Mouse (Mus musculus) intestine, postnatal 0 days (tissue): ENCODE data around the gene Ank2. TPM values are rescaled to one million over a fixed set of nuclear protein-coding genes. Genes with fewer than 3 reads are reported as not detected.
"Not testable (repeated sequence)": the region's sequence is repeated elsewhere in the genome, so short reads cannot be mapped to it uniquely, and the experiment has no call there.

Experiments used
- ATAC-seq: fragments of 200-750 bp; cut with Nextera tagmentation; 2 replicates; pipeline ENCODE4 v1.8.0; 2017; ENCODE audit warnings: mild to moderate bottlenecking, moderate TSS enrichment, moderate library complexity
- H3K27ac ChIP-seq: fragments of 300-500 bp; sonication (generic); 2 replicates; pipeline ENCODE4 v1.5.1; 2014; ENCODE audit warnings: mild to moderate bottlenecking, low read depth, low read length, moderate library complexity
- H3K27me3 ChIP-seq: fragments of 300-500 bp; sonication (generic); replicated peaks from 2 replicates; pipeline ENCODE4 v1.6.1; 2014; ENCODE audit warnings: low read length, mixed read lengths; ENCODE audit not compliant: control insufficient read depth, insufficient read depth
- H3K36me3 ChIP-seq: fragments of 300-500 bp; sonication (generic); 2 replicates; pipeline ENCODE4 v1.6.1; 2014; ENCODE audit warnings: mild to moderate bottlenecking, moderate library complexity; ENCODE audit not compliant: control insufficient read depth, insufficient read depth
- H3K4me1 ChIP-seq: fragments of 300-500 bp; sonication (generic); replicated peaks from 2 replicates; pipeline ENCODE4 v1.6.1; 2014; ENCODE audit warnings: antibody characterized with exemption, low read length, mixed read lengths; ENCODE audit not compliant: control insufficient read depth, insufficient read depth
- H3K4me2 ChIP-seq: fragments of 300-500 bp; sonication (generic); replicated peaks from 2 replicates; pipeline ENCODE4 v1.6.1; 2014; ENCODE audit warnings: low read depth, mild to moderate bottlenecking, moderate library complexity
- H3K4me3 ChIP-seq: fragments of 300-500 bp; sonication (generic); 2 replicates; pipeline ENCODE4 v1.5.1; 2014; ENCODE audit warnings: low read depth, low read length
- H3K9ac ChIP-seq: fragments of 300-500 bp; sonication (generic); 2 replicates; pipeline ENCODE4 v1.6.1; 2014; ENCODE audit warnings: mild to moderate bottlenecking, low read depth, low read length
- H3K9me3 ChIP-seq: fragments of 300-500 bp; sonication (generic); 2 replicates; pipeline ENCODE4 v1.6.1; 2016; ENCODE audit warnings: mixed run types; ENCODE audit not compliant: control insufficient read depth
- CTCF ChIP-seq: sonication (generic); IDR thresholded peaks from 2 replicates; pipeline ENCODE4 v1.5.1; 2016; ENCODE audit warnings: low read depth, mild to moderate bottlenecking, control low read depth, antibody characterized with exemption, moderate library complexity
- WGBS: fragments of 180-500 bp; shearing (Covaris S2); extraction: QIAGEN DNeasy Blood & Tissue Kit; methylation state at CpG from one replicate; pipeline ENCODE4 v1.1.7; 2014; 5-methylcytosine and 5-hydroxymethylcytosine counted together
- polyA plus RNA-seq: library from polyadenylated mRNA; unstranded; fragments of >200 nt; fragmentation: Nextera tagmentation; extraction: Ambion mirVana; gene quantifications from 2 replicates; pipeline ENCODE4 v1.2.1, GENCODE M21; 2015

Gene Ank2
- polyA plus RNA-seq, 1 experiment from 2014 or later = 9.0 TPM

DNA sequence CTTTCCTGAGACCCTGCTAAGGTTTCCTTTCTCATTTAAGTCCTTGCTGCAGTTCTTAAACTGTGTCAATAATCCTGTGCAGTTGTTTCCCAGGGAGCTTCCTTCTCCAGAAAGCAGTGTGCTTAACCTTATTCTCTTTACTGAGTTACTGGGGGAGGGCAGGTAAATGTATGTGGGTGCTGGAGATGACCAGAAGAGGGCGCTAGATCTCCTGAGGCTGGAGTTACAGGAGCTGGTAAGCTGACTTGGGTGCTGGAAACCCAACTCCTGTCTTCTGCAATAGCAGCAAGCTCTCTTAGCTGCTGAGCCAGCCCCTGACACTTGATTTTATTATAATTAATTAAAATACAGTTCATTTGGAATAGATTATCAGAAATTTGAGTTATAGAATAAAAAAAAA, 84.7 kb downstream of the Ank2 start:
- ATAC-seq = no peak
- no peak for TF ChIP-seq CTCF
- WGBS = 45% methylated on average over 1 of the region's 1 CpGs
- no peak overlapping the region for H3K4me3 ChIP-seq
- no peaks in the 10 kb centered on the region for H3K36me3 ChIP-seq
- no peak overlapping the region for H3K27ac ChIP-seq
- H3K9me3 ChIP-seq = no peaks in the 10 kb centered on the region
- no peak overlapping the region for H3K9ac ChIP-seq
- no peaks in the 10 kb centered on the region for H3K4me1 ChIP-seq
- H3K4me2 ChIP-seq = no peak overlapping the region
- H3K27me3 ChIP-seq = no peaks in the 10 kb centered on the region

DNA sequence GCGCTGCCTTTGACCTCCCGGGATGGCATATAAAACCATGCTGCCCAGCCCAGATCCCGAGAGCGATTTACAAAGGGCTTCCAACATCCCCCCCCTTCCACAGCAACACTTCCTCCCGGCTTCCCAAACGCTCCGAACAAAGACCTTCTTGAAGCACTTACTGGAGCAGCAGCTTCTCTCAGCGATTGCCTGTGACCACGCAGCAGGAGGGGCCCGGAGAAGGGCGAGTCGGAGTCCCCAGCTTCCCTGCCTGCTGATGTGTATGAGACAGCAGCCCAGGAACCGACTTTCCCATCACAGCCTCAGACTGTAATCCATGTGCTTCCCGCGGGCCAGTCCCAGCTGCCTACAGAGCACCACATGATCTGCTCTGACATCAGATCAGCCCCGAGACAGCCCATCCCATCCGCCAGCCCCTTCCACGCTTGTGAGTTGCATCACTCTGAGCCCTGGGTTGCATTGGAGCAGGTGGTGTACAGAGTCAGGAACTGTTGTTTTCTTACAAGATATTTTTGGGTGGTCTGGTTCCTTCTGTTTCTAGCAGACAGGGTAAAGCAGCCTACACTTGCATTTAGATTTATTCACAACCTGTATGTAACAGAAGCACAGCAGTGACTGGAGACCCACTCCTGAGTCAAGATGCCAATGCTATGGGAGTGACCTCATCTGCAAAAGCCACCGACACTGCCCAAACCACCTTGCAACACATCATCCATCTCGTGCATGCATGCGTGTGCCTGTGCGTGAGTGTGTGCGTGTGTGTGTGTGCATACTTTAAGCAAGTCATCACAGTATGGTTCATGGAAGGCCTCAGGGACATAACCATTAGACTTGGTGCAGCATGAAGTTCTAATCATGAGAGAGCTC, 90.2 kb downstream of the Ank2 start:
- Histone ChIP-seq H3K4me3 (peak overlapping the region; percentile 43), H3K4me1 (0 out of 2 replicates have a peak, but pooled peaks cover 2% of the 10 kb centered on the region), H3K27me3 (no peaks in the 10 kb centered on the region), H3K9ac (peak overlapping the region; percentile 32), H3K36me3 (no peaks in the 10 kb centered on the region), H3K4me2 (peak overlapping the region; percentile 67), H3K9me3 (no peaks in the 10 kb centered on the region), H3K27ac (peak overlapping the region; percentile 21; the same call in 1 of the 2 replicates)
- WGBS = 17% methylated on average over 23 of the region's 23 CpGs
- ATAC-seq = peak; percentile 87
- TF ChIP-seq CTCF = no peak

DNA sequence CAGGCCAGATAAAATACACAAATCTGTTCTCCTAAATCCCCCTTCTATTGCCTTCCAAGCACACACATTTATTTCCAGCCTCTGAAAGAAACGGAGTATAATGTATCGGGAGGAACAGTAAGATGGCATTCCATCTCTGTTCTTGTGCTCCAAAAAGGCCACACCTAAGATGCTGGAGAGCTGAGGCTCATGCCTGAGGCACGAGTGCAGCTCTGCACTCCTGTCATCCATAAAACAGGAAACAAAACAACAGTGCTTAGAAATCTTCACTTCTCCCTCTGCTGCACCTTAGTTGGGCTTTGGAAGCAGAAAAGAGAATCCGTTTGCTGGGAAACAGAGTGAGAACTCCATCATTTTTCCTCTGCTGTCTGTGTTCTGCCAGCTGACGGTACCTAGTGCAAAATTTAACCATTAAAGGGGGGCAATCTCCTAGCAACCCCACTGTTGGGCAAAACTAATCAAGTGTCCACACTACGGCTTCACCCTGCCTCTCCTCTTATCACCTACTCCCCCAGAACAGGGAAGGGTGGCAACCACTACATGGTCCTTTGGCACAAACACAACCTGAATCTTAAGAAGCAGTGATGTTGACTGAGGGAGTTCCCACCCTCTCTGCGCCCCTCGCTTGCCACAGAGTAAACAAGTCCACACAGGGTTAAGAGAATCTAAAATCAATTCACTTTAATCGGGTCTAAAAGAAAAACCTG, 91.1 kb downstream of the Ank2 start:
- Histone ChIP-seq H3K27me3 (no peaks in the 10 kb centered on the region), H3K4me2 (peak overlapping the region; percentile 67), H3K36me3 (no peaks in the 10 kb centered on the region), H3K27ac (no peak overlapping the region), H3K4me1 (0 out of 2 replicates have a peak, but pooled peaks cover 2% of the 10 kb centered on the region), H3K9ac (peak overlapping the region; percentile 32; the same call in 1 of the 2 replicates), H3K4me3 (peak overlapping the region; percentile 43), H3K9me3 (no peaks in the 10 kb centered on the region)
- no peak for TF ChIP-seq CTCF
- 15% methylated on average over 9 of the region's 9 CpGs for WGBS
- ATAC-seq = no peak

DNA sequence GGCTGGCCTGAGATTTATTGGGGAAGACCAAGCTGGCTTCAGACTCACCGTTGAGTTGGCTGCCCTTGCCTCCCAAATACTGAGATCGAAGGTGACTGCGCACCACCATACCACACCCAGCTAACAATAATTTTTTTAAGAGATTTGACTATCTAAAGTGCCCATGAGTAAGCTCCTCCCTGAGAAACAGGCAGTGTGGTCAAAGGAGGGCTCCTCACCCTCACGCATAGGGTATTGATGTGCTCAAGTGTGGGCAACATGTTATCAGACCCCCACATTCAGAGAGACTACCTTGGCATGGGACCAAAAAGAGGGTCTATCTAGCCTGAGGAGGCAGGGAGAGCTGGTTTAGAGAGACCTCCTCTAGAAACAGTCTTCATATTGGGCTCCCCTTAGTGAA, 92.3 kb downstream of the Ank2 start:
- H3K4me2 ChIP-seq = no peak overlapping the region
- H3K9me3 ChIP-seq = no peaks in the 10 kb centered on the region
- 95% methylated on average over 4 of the region's 4 CpGs for whole genome bisulfite sequencing
- no peak for ATAC-seq
- no peak overlapping the region for H3K4me3 ChIP-seq
- no peak for TF ChIP-seq CTCF
- no peaks in the 10 kb centered on the region for H3K36me3 ChIP-seq
- H3K4me1 ChIP-seq = 0 out of 2 replicates have a peak, but pooled peaks cover 2% of the 10 kb centered on the region
- H3K9ac ChIP-seq = no peak overlapping the region
- no peaks in the 10 kb centered on the region for H3K27me3 ChIP-seq
- H3K27ac ChIP-seq = no peak overlapping the region

DNA sequence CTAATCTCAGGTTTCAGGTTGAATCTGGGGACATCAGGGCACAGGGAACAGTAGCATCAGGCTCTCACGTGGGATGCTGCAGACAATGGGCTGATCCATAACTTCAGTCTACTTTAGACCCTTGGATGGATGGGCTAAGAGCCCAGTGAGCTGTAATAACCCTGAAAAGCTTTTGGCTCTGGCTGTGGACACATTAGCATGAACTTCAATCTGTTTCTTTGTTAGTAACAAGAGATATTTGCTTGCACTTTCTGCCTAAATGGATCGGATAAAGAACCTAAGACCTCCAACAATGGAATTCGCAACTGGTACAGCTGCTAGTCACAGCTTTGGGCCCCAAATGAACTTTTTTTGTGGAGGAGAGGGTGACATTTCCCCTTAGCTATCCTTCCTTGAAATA, 94.8 kb downstream of the Ank2 start:
- ATAC-seq = no peak
- no peak overlapping the region for H3K27ac ChIP-seq
- WGBS = 68% methylated on average over 3 of the region's 3 CpGs
- H3K9ac ChIP-seq = no peak overlapping the region
- TF ChIP-seq CTCF = no peak
- H3K9me3 ChIP-seq = no peaks in the 10 kb centered on the region
- no peaks in the 10 kb centered on the region for H3K36me3 ChIP-seq
- 0 out of 2 replicates have a peak, but pooled peaks cover 2% of the 10 kb centered on the region for H3K4me1 ChIP-seq
- no peak overlapping the region for H3K4me2 ChIP-seq
- no peaks in the 10 kb centered on the region for H3K27me3 ChIP-seq
- H3K4me3 ChIP-seq = no peak overlapping the region

DNA sequence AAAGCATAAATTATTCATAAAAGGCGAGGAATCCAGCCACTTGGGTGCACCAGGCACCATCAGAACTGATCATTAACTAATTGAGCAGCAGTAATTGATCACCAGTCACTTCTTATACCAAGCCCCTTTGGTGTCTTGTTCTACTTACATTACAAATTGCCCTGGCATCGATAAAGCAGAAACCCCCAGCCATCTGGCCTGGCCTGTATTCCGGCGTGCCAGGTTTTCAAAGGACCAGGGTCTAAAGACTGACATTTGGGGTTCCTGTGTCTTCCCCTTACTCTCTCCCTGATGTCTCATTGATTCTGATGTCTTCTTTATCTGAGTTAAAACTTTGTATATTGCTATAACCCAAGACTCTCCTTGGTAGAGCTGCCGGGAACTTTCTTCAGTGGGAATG, 98.2 kb downstream of the Ank2 start:
- no peaks in the 10 kb centered on the region for H3K27me3 ChIP-seq
- H3K9ac ChIP-seq = no peak overlapping the region
- H3K4me2 ChIP-seq = no peak overlapping the region
- H3K4me1 ChIP-seq = no peaks in the 10 kb centered on the region
- H3K4me3 ChIP-seq = no peak overlapping the region
- no peak for TF ChIP-seq CTCF
- no peak overlapping the region for H3K27ac ChIP-seq
- ATAC-seq = no peak
- H3K36me3 ChIP-seq = no peaks in the 10 kb centered on the region
- H3K9me3 ChIP-seq = no peaks in the 10 kb centered on the region
- WGBS = 93% methylated on average over 5 of the region's 5 CpGs

DNA sequence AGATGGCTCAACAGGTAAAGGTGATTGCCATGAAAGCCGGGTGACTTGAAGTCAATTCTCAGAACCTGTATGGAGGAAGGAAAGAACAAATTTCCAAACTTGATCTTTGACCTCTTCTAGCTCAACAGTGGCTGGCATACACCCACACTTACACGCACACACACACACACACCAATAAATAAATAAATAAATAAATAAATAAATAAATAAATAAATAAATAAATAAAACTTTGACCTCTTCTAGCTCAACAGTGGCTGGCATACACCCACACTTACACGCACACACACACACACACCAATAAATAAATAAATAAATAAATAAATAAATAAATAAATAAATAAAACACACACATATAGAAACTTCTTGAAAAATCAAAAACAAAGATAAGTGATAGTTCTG, 98.7 kb downstream of the Ank2 start:
- not testable (repeated sequence) for H3K36me3 ChIP-seq, H3K4me3 ChIP-seq, H3K9me3 ChIP-seq, ATAC-seq, H3K27me3 ChIP-seq, H3K4me2 ChIP-seq, H3K9ac ChIP-seq, H3K27ac ChIP-seq, H3K4me1 ChIP-seq
- WGBS = 96% methylated on average over 3 of the region's 3 CpGs
